Mouse (Mus musculus) olfactory bulb, adult 2 months (tissue): ENCODE measurements at regions not wholly inside any gene's neighbourhood (a gene's known extent, or its start where the extent isn't known, plus 50 kb on each side); places are given as distances from the start of the nearest gene placed in this dataset.

Experiments
- H3K27ac ChIP-seq: fragments of 200-500 bp; 2 replicates; pipeline ENCODE4 v1.5.1; 2012; ENCODE audit warnings: low read depth, low read length; ENCODE audit not compliant: insufficient read depth
- H3K4me1 ChIP-seq: fragments of 200-500 bp; 2 replicates; pipeline ENCODE4 v1.6.1; 2012; ENCODE audit warnings: low read length; ENCODE audit not compliant: control insufficient read depth, insufficient read depth
- H3K4me3 ChIP-seq: fragments of 200-500 bp; 2 replicates; pipeline ENCODE4 v1.5.1; 2012; ENCODE audit warnings: mild to moderate bottlenecking, low read depth, low read length, moderate library complexity; ENCODE audit not compliant: insufficient read depth
- CTCF ChIP-seq: fragments of 200-500 bp; IDR thresholded peaks from 2 replicates; pipeline ENCODE4 v1.5.1; 2012; ENCODE audit warnings: low read depth, mild to moderate bottlenecking, low read length, moderate library complexity; ENCODE audit not compliant: insufficient read depth
- POLR2A ChIP-seq: fragments of 200-500 bp; IDR thresholded peaks from 2 replicates; pipeline ENCODE4 v1.6.1; 2012; ENCODE audit warnings: mild to moderate bottlenecking, low read depth, low read length, moderate library complexity; ENCODE audit not compliant: insufficient read depth
- WGBS: fragments of 180-500 bp; shearing (Covaris S2); methylation state at CpG from one replicate; pipeline ENCODE4 v1.1.7; 2018; 5-methylcytosine and 5-hydroxymethylcytosine counted together

GRCm38 (mm10) chr8:26828311-26828909 is 148.7 kb upstream of the Zfp703 start:
- H3K4me3 ChIP-seq = no peak overlapping the region
- WGBS = 73% methylated on average over 10 of the region's 10 CpGs
- no peak overlapping the region for H3K27ac ChIP-seq
- H3K4me1 ChIP-seq = 0 out of 2 replicates have a peak, but pooled peaks cover 2% of the 10 kb centered on the region
- TF ChIP-seq CTCF = no peak
- TF ChIP-seq POLR2A = no peak

GRCm38 (mm10) chr8:26829313-26829712 is 147.8 kb upstream of the Zfp703 start:
- WGBS = 87% methylated on average over 4 of the region's 4 CpGs
- Histone ChIP-seq H3K27ac (no peak overlapping the region), H3K4me1 (0 out of 2 replicates have a peak, but pooled peaks cover 2% of the 10 kb centered on the region), H3K4me3 (no peak overlapping the region)
- no peak for TF ChIP-seq CTCF

GRCm38 (mm10) chr8:26831148-26831547 is 146.0 kb upstream of the Zfp703 start:
- Histone ChIP-seq H3K4me3 (no peak overlapping the region), H3K27ac (no peak overlapping the region), H3K4me1 (0 out of 2 replicates have a peak, but pooled peaks cover 2% of the 10 kb centered on the region)
- WGBS = 50% methylated on average over 5 of the region's 5 CpGs
- no peak for TF ChIP-seq CTCF
- TF ChIP-seq POLR2A = no peak

GRCm38 (mm10) chr8:26831790-26832189 is 145.3 kb upstream of the Zfp703 start:
- H3K4me3 ChIP-seq = no peak overlapping the region
- 0 out of 2 replicates have a peak, but pooled peaks cover 2% of the 10 kb centered on the region for H3K4me1 ChIP-seq
- WGBS = 92% methylated on average over 6 of the region's 6 CpGs
- no peak overlapping the region for H3K27ac ChIP-seq
- TF ChIP-seq POLR2A (no peak), CTCF (no peak)

- no peak overlapping the region for H3K4me3 ChIP-seq
- no peak overlapping the region for H3K27ac ChIP-seq
- H3K4me1 ChIP-seq = 0 out of 2 replicates have a peak, but pooled peaks cover 2% of the 10 kb centered on the region
- WGBS = 73% methylated on average over 3 of the region's 3 CpGs
- no peak for TF ChIP-seq CTCF
- no peak for TF ChIP-seq POLR2A
These were observed 144.6 kb upstream of the Zfp703 start for GRCm38 (mm10) chr8:26832546-26832945.

- WGBS = 47% methylated on average over 4 of the region's 4 CpGs
- Histone ChIP-seq H3K4me3 (no peak overlapping the region), H3K4me1 (0 out of 2 replicates have a peak, but pooled peaks cover 2% of the 10 kb centered on the region), H3K27ac (no peak overlapping the region)
- no peak for TF ChIP-seq CTCF
- TF ChIP-seq POLR2A = no peak
These were observed 143.8 kb upstream of the Zfp703 start for GRCm38 (mm10) chr8:26833297-26833696.

GRCm38 (mm10) chr8:26833784-26834183 is 143.3 kb upstream of the Zfp703 start:
- 74% methylated on average over 5 of the region's 5 CpGs for WGBS
- H3K27ac ChIP-seq = no peak overlapping the region
- H3K4me1 ChIP-seq = 0 out of 2 replicates have a peak, but pooled peaks cover 2% of the 10 kb centered on the region
- H3K4me3 ChIP-seq = no peak overlapping the region
- no peak for TF ChIP-seq POLR2A
- no peak for TF ChIP-seq CTCF

- WGBS = 91% methylated on average over 13 of the region's 13 CpGs
- TF ChIP-seq POLR2A (no peak), CTCF (no peak)
- H3K27ac ChIP-seq = no peak overlapping the region
- no peak overlapping the region for H3K4me3 ChIP-seq
- H3K4me1 ChIP-seq = 0 out of 2 replicates have a peak, but pooled peaks cover 2% of the 10 kb centered on the region
These were observed 142.5 kb upstream of the Zfp703 start for GRCm38 (mm10) chr8:26834604-26835003.

- TF ChIP-seq CTCF = no peak
- TF ChIP-seq POLR2A = no peak
- no peak overlapping the region for H3K27ac ChIP-seq
- 95% methylated on average over 8 of the region's 8 CpGs for WGBS
- H3K4me3 ChIP-seq = no peak overlapping the region
- H3K4me1 ChIP-seq = 0 out of 2 replicates have a peak, but pooled peaks cover 2% of the 10 kb centered on the region
These were observed 142.0 kb upstream of the Zfp703 start for GRCm38 (mm10) chr8:26835076-26835475.

GRCm38 (mm10) chr8:26835616-26836015 is 141.5 kb upstream of the Zfp703 start:
- WGBS = 88% methylated on average over 6 of the region's 6 CpGs
- TF ChIP-seq CTCF = no peak
- no peak for TF ChIP-seq POLR2A
- no peak overlapping the region for H3K4me3 ChIP-seq
- 0 out of 2 replicates have a peak, but pooled peaks cover 2% of the 10 kb centered on the region for H3K4me1 ChIP-seq
- no peak overlapping the region for H3K27ac ChIP-seq
